Comparison of ENCODE assay signal across 13 mouse cellular contexts in the genomic region with DNA sequence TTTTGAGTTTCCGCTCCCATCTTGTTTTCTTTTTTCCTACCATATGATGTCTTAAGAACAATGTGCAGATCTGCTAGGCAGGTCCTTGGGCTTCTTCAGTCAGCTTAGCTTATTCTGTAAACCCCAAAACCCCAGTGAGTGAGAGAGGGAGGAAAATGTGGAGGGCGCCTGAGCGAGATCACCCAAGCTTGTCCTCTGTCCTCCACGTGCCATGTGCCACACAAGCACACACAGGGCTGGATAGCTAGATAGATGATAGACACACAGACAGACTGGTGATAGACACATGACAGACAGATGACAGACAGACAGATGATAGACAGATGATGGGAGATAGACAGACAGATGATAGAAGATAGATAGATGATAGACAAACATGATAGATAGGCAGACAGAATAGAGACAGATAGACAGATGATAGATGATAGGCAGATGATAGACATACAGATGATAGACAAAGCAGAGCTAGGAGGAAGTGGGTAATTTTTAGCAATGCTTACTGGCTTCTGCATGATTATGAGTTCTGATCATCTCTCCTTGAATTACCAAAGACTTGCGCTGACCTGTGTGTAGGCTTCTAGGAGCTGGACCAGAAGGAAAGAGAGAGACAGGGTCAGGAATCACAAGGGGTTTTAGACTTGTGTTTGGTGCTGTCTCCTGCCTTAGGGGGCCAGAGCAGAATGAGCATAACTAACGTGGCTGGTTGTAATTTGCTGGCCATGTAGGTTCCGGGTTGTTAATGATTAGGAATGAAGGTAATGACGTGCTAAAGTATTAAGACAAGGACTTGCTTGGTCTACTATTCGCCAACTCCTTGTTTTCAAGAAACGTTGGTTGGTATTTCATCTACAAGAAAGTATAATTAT. TPM values are rescaled to one million over a fixed set of nuclear protein-coding genes. Genes with fewer than 3 reads are reported as not detected.
A peak's percentile ranks its signal among the peaks of the same experiment; 100 is the strongest.
DNase-seq lines count a peak whose midpoint lies in the region; ATAC-seq lines count a peak whose summit lies in the region.
"Had no signal": no experiment of that assay in that cellular context is flagged by ENCODE, and none has a peak within 500 bp of the region (broad histone marks: within the 10 kb centered on the region; RNA-seq: fewer than 3 reads in every experiment).

No protein-coding gene starts in this region.

- peak; percentile 24; the same call in 1 of the 2 replicates for ATAC-seq in intestine, embryonic 16.5 days
- no peak for ATAC-seq in intestine, embryonic 15.5 days
- ATAC-seq in neural tube, embryonic 11.5 days (ENCODE audit: insufficient read depth, low FRiP score, low TSS enrichment), result no peak

- H3K27me3 ChIP-seq in intestine, embryonic 16.5 days (replicated peaks; ENCODE audit: control insufficient read depth, insufficient read depth, low read length), result no peaks in the 10 kb centered on the region
- H3K27me3 ChIP-seq in intestine, embryonic 15.5 days (replicated peaks), result no peaks in the 10 kb centered on the region
- H3K27me3 ChIP-seq in neural tube, embryonic 11.5 days (ENCODE audit: control insufficient read depth, insufficient read depth, low read length), result no peaks in the 10 kb centered on the region
- H3K27me3 ChIP-seq: midbrain, embryonic 12.5 days had no signal

- no peak overlapping the region for H3K9ac ChIP-seq in intestine, embryonic 16.5 days (ENCODE audit: low read depth, low read length)
- H3K9ac ChIP-seq in intestine, embryonic 15.5 days, result no peak overlapping the region
- H3K9ac ChIP-seq in neural tube, embryonic 11.5 days (ENCODE audit: low read length), result no peak overlapping the region
- H3K9ac ChIP-seq: liver, embryonic 14.5 days; midbrain, embryonic 12.5 days had no signal

- no peaks in the 10 kb centered on the region for H3K36me3 ChIP-seq in intestine, embryonic 16.5 days (ENCODE audit: control insufficient read depth, insufficient read depth, low read length)
- H3K36me3 ChIP-seq in intestine, embryonic 15.5 days, result no peaks in the 10 kb centered on the region
- no peaks in the 10 kb centered on the region for H3K36me3 ChIP-seq in neural tube, embryonic 11.5 days (ENCODE audit: control insufficient read depth, insufficient read depth, low read length)
- H3K36me3 ChIP-seq: midbrain, embryonic 12.5 days had no signal

- no peak overlapping the region for H3K4me2 ChIP-seq in intestine, embryonic 16.5 days (ENCODE audit: low read depth, low read length)
- no peak overlapping the region for H3K4me2 ChIP-seq in intestine, embryonic 15.5 days (replicated peaks)
- H3K4me2 ChIP-seq in neural tube, embryonic 11.5 days (ENCODE audit: low read depth), result no peak overlapping the region
- H3K4me2 ChIP-seq: midbrain, embryonic 12.5 days had no signal

- DNase-seq in neural tube, embryonic 11.5 days (ENCODE audit: low spot score), result no peak
- DNase-seq in neural tube, embryonic 10.5 days (ENCODE audit: extremely low spot score, low spot score), result no peak
- DNase-seq in forelimb bud, embryonic 11.5 days (ENCODE audit: low read depth, low spot score), result peak; percentile 18
- DNase-seq in cerebellum, postnatal 25 days, result no peak
- no peak for DNase-seq in thymus, postnatal 0 days (ENCODE audit: low spot score)
- DNase-seq: cerebellum, adult 11-12 months; gastrocnemius, postnatal 36 days; heart, postnatal 36 days had no signal

- peaks cover 33% of the 10 kb centered on the region for H3K4me1 ChIP-seq in intestine, embryonic 16.5 days (ENCODE audit: control insufficient read depth, insufficient read depth, low read length)
- peaks cover 25% of the 10 kb centered on the region for H3K4me1 ChIP-seq in intestine, embryonic 15.5 days (replicated peaks)
- H3K4me1 ChIP-seq in neural tube, embryonic 11.5 days (ENCODE audit: control insufficient read depth, insufficient read depth, low read length), result peaks cover 17% of the 10 kb centered on the region

- WGBS in intestine, embryonic 16.5 days, result 65% methylated on average over 10 of the region's 10 CpGs
- WGBS in intestine, embryonic 15.5 days, result 69% methylated on average over 10 of the region's 10 CpGs
- WGBS in neural tube, embryonic 11.5 days, result 39% methylated on average over 10 of the region's 10 CpGs

- no peak overlapping the region for H3K27ac ChIP-seq in intestine, embryonic 16.5 days (ENCODE audit: low read length)
- H3K27ac ChIP-seq in intestine, embryonic 15.5 days, result no peak overlapping the region
- peak overlapping the region; percentile 35; the same call in 1 of the 2 replicates for H3K27ac ChIP-seq in neural tube, embryonic 11.5 days (ENCODE audit: low read depth, low read length)
- H3K27ac ChIP-seq: liver, embryonic 14.5 days had no signal

- no peaks in the 10 kb centered on the region for H3K9me3 ChIP-seq in intestine, embryonic 16.5 days (ENCODE audit: control insufficient read depth, low read length)
- H3K9me3 ChIP-seq in intestine, embryonic 15.5 days, result no peaks in the 10 kb centered on the region
- no peaks in the 10 kb centered on the region for H3K9me3 ChIP-seq in neural tube, embryonic 11.5 days (ENCODE audit: control insufficient read depth, low read length)
- H3K9me3 ChIP-seq: midbrain, embryonic 12.5 days had no signal

- H3K4me3 ChIP-seq in intestine, embryonic 16.5 days (ENCODE audit: low read length), result no peak overlapping the region
- H3K4me3 ChIP-seq in intestine, embryonic 15.5 days (replicated peaks), result no peak overlapping the region
- H3K4me3 ChIP-seq in neural tube, embryonic 11.5 days (ENCODE audit: low read depth, low read length), result no peak overlapping the region
- H3K4me3 ChIP-seq: layer of hippocampus, adult 2 months; midbrain, embryonic 12.5 days had no signal

RNA-seq across cellular contexts. Expression of gene Sh3rf1, which starts 58.9 kb away (rescaled TPM):
- polyA plus RNA-seq in intestine, embryonic 16.5 days (2015; fragmentation: Nextera tagmentation; extraction: Ambion mirVana), result 11.0 and 12.1 TPM in 2 replicates
- polyA plus RNA-seq in intestine, embryonic 15.5 days (2015; fragmentation: Nextera tagmentation; extraction: Ambion mirVana), result 11.4 and 11.7 TPM in 2 replicates
- polyA plus RNA-seq in neural tube, embryonic 11.5 days (2014; fragmentation: Nextera tagmentation; extraction: Ambion mirVana), result 22.1 and 22.9 TPM in 2 replicates
- 6.0 and 6.5 TPM in 2 replicates for polyA plus RNA-seq in thymus, postnatal 0 days (2015; fragmentation: Nextera tagmentation; extraction: Ambion mirVana)
